Mouse (Mus musculus) kidney, embryonic 14.5 days (tissue): ENCODE data around the gene Slc22a20. TPM values are rescaled to one million over a fixed set of nuclear protein-coding genes. Genes with fewer than 3 reads are reported as not detected.

ENCODE experiments used
- ATAC-seq: fragments of 200-750 bp; cut with Nextera tagmentation; 2 replicates; pipeline ENCODE4 v1.8.0; 2017; ENCODE audit warnings: moderate number of reproducible peaks, mild to moderate bottlenecking, moderate TSS enrichment, moderate library complexity; ENCODE audit not compliant: low FRiP score, low TSS enrichment
- H3K27ac ChIP-seq: fragments of 300-500 bp; sonication (generic); 2 replicates; pipeline ENCODE4 v1.5.1; 2014; ENCODE audit warnings: low read depth, mild to moderate bottlenecking, low read length, moderate library complexity, mixed read lengths
- H3K27me3 ChIP-seq: fragments of 300-500 bp; sonication (generic); 2 replicates; pipeline ENCODE4 v1.6.1; 2014; ENCODE audit warnings: mild to moderate bottlenecking, low read length; ENCODE audit not compliant: control insufficient read depth, insufficient read depth
- H3K36me3 ChIP-seq: fragments of 300-500 bp; sonication (generic); 2 replicates; pipeline ENCODE4 v1.6.1; 2014; ENCODE audit warnings: low read length, mixed read lengths; ENCODE audit not compliant: control insufficient read depth, insufficient read depth
- H3K4me1 ChIP-seq: fragments of 300-500 bp; sonication (generic); 2 replicates; pipeline ENCODE4 v1.6.1; 2014; ENCODE audit warnings: low read length, mixed read lengths; ENCODE audit not compliant: control insufficient read depth, insufficient read depth
- H3K4me2 ChIP-seq: fragments of 300-500 bp; sonication (generic); replicated peaks from 2 replicates; pipeline ENCODE4 v1.6.1; 2014; ENCODE audit warnings: low read depth, mild to moderate bottlenecking, low read length
- H3K4me3 ChIP-seq: fragments of 300-500 bp; sonication (generic); 2 replicates; pipeline ENCODE4 v1.5.1; 2014; ENCODE audit warnings: mild to moderate bottlenecking, low read length
- H3K9ac ChIP-seq: fragments of 300-500 bp; sonication (generic); 2 replicates; pipeline ENCODE4 v1.6.1; 2014; ENCODE audit warnings: low read depth, mild to moderate bottlenecking, low read length, moderate library complexity
- H3K9me3 ChIP-seq: fragments of 300-500 bp; sonication (generic); 2 replicates; pipeline ENCODE4 v1.6.1; 2016; ENCODE audit warnings: low read length; ENCODE audit not compliant: control insufficient read depth
- WGBS: fragments of 180-500 bp; shearing (Covaris S2); extraction: QIAGEN DNeasy Blood & Tissue Kit; methylation state at CpG from one replicate; pipeline ENCODE4 v1.1.7; 2014; 5-methylcytosine and 5-hydroxymethylcytosine counted together
- polyA plus RNA-seq: library from polyadenylated mRNA; unstranded; fragments of >200 nt; fragmentation: Nextera tagmentation; extraction: Ambion mirVana; gene quantifications from 2 replicates; pipeline ENCODE4 v1.2.1, GENCODE M21; 2014

The Slc22a20 gene
- polyA plus RNA-seq, 1 experiment from 2014 or later = not detected

- 76% methylated on average over 4 of the region's 4 CpGs for WGBS
- ATAC-seq = no peak
Measured at GRCm38 (mm10) chr19:5975676-5976075, 10.3 kb downstream of the Slc22a20 start.

GRCm38 (mm10) chr19:5975112-5975511, 10.8 kb downstream of the Slc22a20 start:
- Histone ChIP-seq H3K4me2 (no peak overlapping the region), H3K27ac (no peak overlapping the region), H3K4me3 (no peak overlapping the region), H3K36me3 (no peaks in the 10 kb centered on the region), H3K4me1 (no peaks in the 10 kb centered on the region), H3K27me3 (no peaks in the 10 kb centered on the region), H3K9me3 (no peaks in the 10 kb centered on the region), H3K9ac (no peak overlapping the region)
- 79% methylated on average over 4 of the region's 4 CpGs for WGBS
- no peak for ATAC-seq

More at GRCm38 (mm10) chr19:5975676-5976075, 10.3 kb downstream of the Slc22a20 start:
- Histone ChIP-seq H3K4me1 (no peaks in the 10 kb centered on the region), H3K4me2 (no peak overlapping the region), H3K27me3 (no peaks in the 10 kb centered on the region), H3K9ac (no peak overlapping the region), H3K27ac (no peak overlapping the region), H3K4me3 (no peak overlapping the region), H3K9me3 (no peaks in the 10 kb centered on the region), H3K36me3 (no peaks in the 10 kb centered on the region)

DNA sequence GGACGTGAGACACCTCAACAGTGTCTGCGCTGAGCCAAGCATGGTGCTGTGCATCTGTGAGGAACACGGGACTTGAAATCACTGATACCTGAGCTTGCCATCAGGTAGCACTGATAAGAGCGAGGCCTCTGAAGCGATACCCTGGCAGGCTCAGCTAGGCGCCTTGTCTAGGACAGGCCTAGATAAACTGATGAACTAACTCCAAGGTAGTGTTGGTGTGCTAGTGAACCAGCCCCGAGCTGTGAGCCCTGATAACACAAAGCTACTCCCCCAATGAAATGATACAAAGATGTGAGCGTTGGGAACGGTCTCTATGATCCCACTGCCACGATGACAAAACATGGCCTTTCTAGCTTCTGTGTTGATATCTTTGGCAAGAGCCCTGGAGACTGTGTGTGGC, 18.3 kb downstream of the Slc22a20 start:
- Histone ChIP-seq H3K4me2 (no peak overlapping the region), H3K9me3 (no peaks in the 10 kb centered on the region), H3K36me3 (no peaks in the 10 kb centered on the region), H3K27ac (no peak overlapping the region), H3K9ac (no peak overlapping the region), H3K27me3 (no peaks in the 10 kb centered on the region), H3K4me1 (peaks cover 7% of the 10 kb centered on the region), H3K4me3 (no peak overlapping the region)
- WGBS = 86% methylated on average over 10 of the region's 10 CpGs
- no peak for ATAC-seq

DNA sequence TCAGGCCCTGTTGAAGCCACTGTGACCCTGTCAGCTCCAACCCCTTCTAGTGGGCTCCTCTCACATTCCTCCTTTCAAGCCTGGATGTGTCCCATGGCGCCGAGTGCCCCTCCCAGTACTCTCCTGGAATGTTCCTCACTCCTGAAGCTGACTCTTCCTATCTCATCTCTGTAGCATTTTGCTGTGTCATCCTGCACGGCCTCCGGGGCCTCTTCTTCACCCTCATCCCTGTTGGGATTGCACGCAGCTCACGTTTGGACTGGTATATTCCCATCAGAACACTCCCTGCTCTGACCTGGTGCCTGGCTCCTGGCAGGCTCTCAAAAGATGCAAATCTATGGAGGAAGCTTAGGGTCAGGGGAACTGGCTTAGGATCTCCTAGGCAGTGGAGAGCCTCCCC, 19.2 kb downstream of the Slc22a20 start:
- no peak overlapping the region for H3K4me3 ChIP-seq
- no peak for ATAC-seq
- WGBS = 63% methylated on average over 6 of the region's 6 CpGs
- no peak overlapping the region for H3K4me2 ChIP-seq
- H3K36me3 ChIP-seq = no peaks in the 10 kb centered on the region
- H3K4me1 ChIP-seq = peaks cover 12% of the 10 kb centered on the region
- no peak overlapping the region for H3K9ac ChIP-seq
- H3K27me3 ChIP-seq = no peaks in the 10 kb centered on the region
- no peaks in the 10 kb centered on the region for H3K9me3 ChIP-seq
- H3K27ac ChIP-seq = no peak overlapping the region

- WGBS = 92% methylated on average over 2 of the region's 2 CpGs
- peaks cover 16% of the 10 kb centered on the region for H3K4me1 ChIP-seq
- no peaks in the 10 kb centered on the region for H3K27me3 ChIP-seq
- no peak for ATAC-seq
- H3K36me3 ChIP-seq = peaks cover 8% of the 10 kb centered on the region; the same call in 1 of the 2 replicates
- no peak overlapping the region for H3K27ac ChIP-seq
- H3K9ac ChIP-seq = no peak overlapping the region
- no peaks in the 10 kb centered on the region for H3K9me3 ChIP-seq
- no peak overlapping the region for H3K4me2 ChIP-seq
- H3K4me3 ChIP-seq = no peak overlapping the region
Measured at GRCm38 (mm10) chr19:5965910-5966309, 20.0 kb downstream of the Slc22a20 start.

DNA sequence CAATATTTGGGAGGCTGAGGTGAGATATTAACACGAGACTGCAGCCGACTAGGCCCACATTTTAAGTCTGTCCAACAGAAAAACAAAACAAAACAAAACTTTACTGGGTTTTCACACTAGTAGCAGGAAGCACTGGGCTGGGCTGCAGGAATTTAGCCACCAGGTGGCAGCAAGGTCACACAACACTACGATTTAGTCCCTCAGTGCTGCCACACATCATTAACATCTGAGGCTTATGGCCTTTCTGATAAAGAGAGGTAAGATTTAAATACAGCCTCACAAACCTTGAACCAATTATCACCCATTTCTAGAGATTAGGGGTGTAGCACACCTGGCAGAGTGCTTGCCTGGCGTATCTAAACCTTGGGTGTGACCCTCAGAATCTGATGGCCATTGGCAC, 20.7 kb downstream of the Slc22a20 start:
- Histone ChIP-seq H3K9ac (no peak overlapping the region), H3K4me1 (peaks cover 18% of the 10 kb centered on the region), H3K4me3 (no peak overlapping the region), H3K4me2 (no peak overlapping the region), H3K36me3 (peaks cover 13% of the 10 kb centered on the region; the same call in 1 of the 2 replicates), H3K9me3 (no peaks in the 10 kb centered on the region), H3K27me3 (no peaks in the 10 kb centered on the region), H3K27ac (peak overlapping the region; percentile 24; the same call in 1 of the 2 replicates)
- 7% methylated on average over 4 of the region's 4 CpGs for WGBS
- no peak for ATAC-seq

DNA sequence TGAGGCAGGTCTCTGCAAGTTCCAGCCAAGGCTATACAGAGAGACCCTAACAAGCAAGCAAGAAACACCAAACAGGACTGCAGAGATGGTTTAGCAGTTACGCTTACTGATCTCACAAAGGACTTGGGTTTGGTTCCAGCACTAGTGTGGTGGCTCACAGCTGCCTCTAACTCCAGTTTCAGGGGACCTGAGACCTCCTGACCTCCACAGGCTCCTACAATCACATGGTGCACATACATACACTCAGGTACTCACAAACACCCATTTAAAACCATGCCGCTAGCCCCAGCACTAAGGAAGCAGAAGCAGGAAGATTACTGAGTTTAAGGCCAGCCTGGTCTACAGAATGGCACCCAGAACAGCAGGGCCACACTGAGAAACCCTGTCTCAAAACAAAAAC, 21.1 kb downstream of the Slc22a20 start:
- 0 out of 2 replicates have a peak overlapping the region, but pooled peaks have one; percentile 57 for H3K9ac ChIP-seq
- peak overlapping the region; percentile 54; the same call in 1 of the 2 replicates for H3K4me3 ChIP-seq
- whole genome bisulfite sequencing = 87% methylated on average over 2 of the region's 2 CpGs
- peak overlapping the region; percentile 51; the same call in 1 of the 2 replicates for H3K4me2 ChIP-seq
- H3K9me3 ChIP-seq = no peaks in the 10 kb centered on the region
- H3K27ac ChIP-seq = peak overlapping the region; percentile 24; the same call in 1 of the 2 replicates
- peaks cover 14% of the 10 kb centered on the region; the same call in 1 of the 2 replicates for H3K36me3 ChIP-seq
- H3K27me3 ChIP-seq = no peaks in the 10 kb centered on the region
- ATAC-seq = no peak
- peaks cover 18% of the 10 kb centered on the region for H3K4me1 ChIP-seq

- ATAC-seq = peak; percentile 90
- Histone ChIP-seq H3K4me3 (peak within 1 kb of the TSS; percentile 54), H3K36me3 (peaks cover 20% of the 10 kb centered on the region; the same call in 1 of the 2 replicates), H3K27ac (peak within 1 kb of the TSS; percentile 57), H3K27me3 (no peaks in the 10 kb centered on the region), H3K4me1 (peaks cover 18% of the 10 kb centered on the region), H3K9ac (peak within 1 kb of the TSS; percentile 57), H3K9me3 (no peaks in the 10 kb centered on the region), H3K4me2 (peak within 1 kb of the TSS; percentile 51)
- WGBS = under 1% methylated on average over 48 of the region's 50 CpGs
Measured at GRCm38 (mm10) chr19:5963883-5964562, 21.9 kb downstream of the Slc22a20 start, which contains the start of gene Pola2. Gene Pola2, minus strand, starts transcription at chr19:5964202.

DNA sequence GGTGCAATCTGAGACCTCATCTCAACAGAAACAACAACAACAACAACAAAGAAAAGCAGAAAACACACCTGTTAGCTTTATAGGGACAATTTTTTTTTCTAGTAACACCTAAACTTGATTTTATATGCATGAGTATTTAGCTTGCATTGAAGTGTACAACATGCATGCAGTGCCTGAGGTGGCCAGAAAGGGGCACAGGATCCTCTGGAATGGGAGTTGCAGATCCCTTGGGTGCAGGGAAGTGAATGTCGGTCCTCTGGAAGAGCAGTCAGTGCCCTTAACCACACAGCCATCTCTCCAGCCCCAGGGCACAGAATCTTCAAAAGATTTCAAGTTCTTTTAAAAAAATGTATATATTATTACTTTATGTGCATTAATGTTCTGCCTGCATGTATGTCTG, 23.3 kb downstream of the Slc22a20 start:
- H3K27ac ChIP-seq = no peak overlapping the region
- H3K4me2 ChIP-seq = peak overlapping the region; percentile 51
- 19% methylated on average over 1 of the region's 1 CpGs for WGBS
- peak overlapping the region; percentile 54 for H3K4me3 ChIP-seq
- peaks cover 18% of the 10 kb centered on the region for H3K4me1 ChIP-seq
- H3K36me3 ChIP-seq = peaks cover 33% of the 10 kb centered on the region
- peak overlapping the region; percentile 57; the same call in 1 of the 2 replicates for H3K9ac ChIP-seq
- no peak for ATAC-seq
- no peaks in the 10 kb centered on the region for H3K27me3 ChIP-seq
- no peaks in the 10 kb centered on the region for H3K9me3 ChIP-seq
